Mouse (Mus musculus) limb, embryonic 10.5 days (tissue): ENCODE data around the gene Camkk1. TPM values are rescaled to one million over a fixed set of nuclear protein-coding genes. Genes with fewer than 3 reads are reported as not detected.
A peak's percentile ranks its signal among the peaks of the same experiment; 100 is the strongest.

Experiments
- DNase-seq: peaks from one replicate; pipeline ENCODE4 v3.0.0-alpha.2; 2017; ENCODE audit warnings: low spot score
- H3K27ac ChIP-seq: fragments of 300-500 bp; sonication (generic); 2 replicates; pipeline ENCODE4 v1.5.1; 2016; ENCODE audit warnings: mild to moderate bottlenecking
- H3K27me3 ChIP-seq: fragments of 300-500 bp; sonication (generic); 2 replicates; pipeline ENCODE4 v1.6.1; 2016; ENCODE audit warnings: low read depth, mild to moderate bottlenecking; ENCODE audit not compliant: poor library complexity, severe bottlenecking
- H3K36me3 ChIP-seq: fragments of 300-500 bp; sonication (generic); 2 replicates; pipeline ENCODE4 v1.6.1; 2016; ENCODE audit warnings: mild to moderate bottlenecking, moderate library complexity
- H3K4me1 ChIP-seq: fragments of 300-500 bp; sonication (generic); 2 replicates; pipeline ENCODE4 v1.6.1; 2016
- H3K4me3 ChIP-seq: fragments of 300-500 bp; sonication (generic); 2 replicates; pipeline ENCODE4 v1.5.1; 2016; ENCODE audit warnings: mild to moderate bottlenecking, moderate library complexity
- H3K9me3 ChIP-seq: fragments of 300-500 bp; sonication (generic); replicated peaks from 2 replicates; pipeline ENCODE4 v1.6.1; 2016; ENCODE audit warnings: mild to moderate bottlenecking
- WGBS: fragments of 180-500 bp; shearing (Covaris S2); methylation state at CpG from one replicate; pipeline ENCODE4 v1.1.7; 2016; 5-methylcytosine and 5-hydroxymethylcytosine counted together
- polyA plus RNA-seq: library from polyadenylated mRNA; unstranded; fragments of >200 nt; fragmentation: Nextera tagmentation; extraction: Ambion mirVana; gene quantifications from 2 replicates; pipeline ENCODE4 v1.2.1, GENCODE M21; 2016

The Camkk1 gene
- 3.6 and 6.3 TPM in 2 replicates for polyA plus RNA-seq

DNA sequence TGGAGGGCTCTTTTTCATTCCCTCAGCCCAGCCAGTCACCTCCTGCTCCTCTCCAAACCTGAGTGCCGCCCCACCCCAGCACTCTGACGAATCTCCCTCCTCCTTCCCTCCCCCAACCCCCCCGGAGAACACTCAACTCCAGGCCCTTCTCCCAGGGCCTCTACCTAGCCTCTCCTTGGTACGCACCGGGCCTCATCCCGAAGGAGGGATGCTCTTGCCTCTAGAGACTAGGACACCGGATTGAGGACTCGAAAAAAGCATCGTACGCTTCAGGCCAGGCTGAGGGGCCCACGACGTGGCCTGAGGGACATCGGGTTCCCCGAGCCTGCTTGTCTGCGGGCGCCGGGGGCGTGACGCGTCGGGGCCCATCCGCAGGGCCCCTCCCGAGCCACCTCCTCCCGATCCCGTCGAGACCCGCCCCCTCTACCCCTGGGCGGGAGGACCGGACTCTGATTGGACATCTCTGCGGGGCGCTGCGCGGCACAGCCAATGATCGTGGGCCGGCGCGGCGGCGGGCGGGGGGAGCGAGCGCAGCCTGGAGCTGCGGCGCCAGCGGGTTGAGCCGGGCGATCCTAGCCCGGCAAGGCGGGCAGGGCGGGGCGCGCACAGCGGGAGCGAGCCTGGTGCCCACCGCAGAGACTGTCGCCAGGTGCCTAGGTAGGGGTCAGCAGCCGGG is at the start of gene Camkk1:
TSS of gene Camkk1 (plus strand) at position 538 of the 676 bp plus-strand sequence.
- Histone ChIP-seq H3K27ac (peak within 1 kb of the TSS; percentile 72), H3K36me3 (no peaks in the 10 kb centered on the region), H3K27me3 (peaks cover 70% of the 10 kb centered on the region), H3K9me3 (no peaks in the 10 kb centered on the region), H3K4me1 (peaks cover 18% of the 10 kb centered on the region), H3K4me3 (peak within 1 kb of the TSS; percentile 75)
- WGBS: under 1% methylated on average over 57 of the region's 57 CpGs
- peak; percentile 92 for DNase-seq

DNA sequence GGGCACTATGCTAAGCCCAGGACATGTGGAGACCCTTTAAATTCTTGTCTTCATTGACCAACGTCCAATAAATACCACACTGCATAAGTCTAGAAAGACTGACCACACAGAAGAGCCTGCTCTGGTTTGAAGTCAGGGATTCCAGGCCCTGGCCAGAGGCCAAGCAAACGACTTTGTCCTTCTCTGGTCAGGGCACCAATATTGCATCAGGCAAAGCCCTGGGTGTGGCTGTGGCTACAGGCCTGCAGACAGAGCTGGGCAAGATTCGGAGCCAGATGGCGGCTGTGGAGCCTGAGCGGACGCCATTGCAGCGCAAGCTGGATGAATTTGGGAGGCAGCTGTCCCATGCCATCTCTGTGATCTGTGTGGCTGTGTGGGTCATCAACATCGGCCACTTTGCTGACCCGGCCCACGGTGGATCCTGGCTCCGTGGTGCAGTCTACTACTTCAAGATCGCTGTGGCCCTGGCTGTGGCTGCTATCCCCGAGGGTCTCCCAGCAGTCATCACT is 43.8 kb upstream of the Camkk1 start:
- Histone ChIP-seq H3K36me3 (no peaks in the 10 kb centered on the region), H3K27me3 (0 out of 2 replicates have a peak, but pooled peaks cover 10% of the 10 kb centered on the region), H3K27ac (no peak overlapping the region), H3K4me1 (peaks cover 5% of the 10 kb centered on the region), H3K4me3 (no peak overlapping the region), H3K9me3 (no peaks in the 10 kb centered on the region)
- 85% methylated on average over 13 of the region's 13 CpGs for WGBS
- DNase-seq: no peak

DNA sequence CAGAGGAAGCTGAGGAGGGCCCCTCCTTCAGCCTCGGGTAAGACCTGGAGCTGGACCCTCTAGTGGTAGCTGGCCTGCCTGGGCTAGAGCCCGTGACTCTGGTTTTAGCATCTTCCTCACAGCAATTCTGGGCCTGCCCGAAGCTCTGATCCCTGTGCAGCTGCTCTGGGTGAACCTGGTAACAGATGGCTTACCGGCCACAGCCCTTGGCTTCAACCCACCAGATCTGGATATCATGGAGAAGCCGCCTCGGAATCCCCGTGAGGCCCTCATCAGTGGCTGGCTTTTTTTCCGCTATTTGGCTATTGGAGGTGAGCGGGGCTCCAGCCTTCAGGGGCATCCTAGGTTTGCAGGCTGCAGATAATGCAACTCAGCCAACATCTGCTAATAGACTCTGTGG is 36.3 kb upstream of the Camkk1 start:
- H3K4me1 ChIP-seq: no peaks in the 10 kb centered on the region
- H3K27me3 ChIP-seq: 0 out of 2 replicates have a peak, but pooled peaks cover 6% of the 10 kb centered on the region
- H3K27ac ChIP-seq: no peak overlapping the region
- H3K4me3 ChIP-seq: no peak overlapping the region
- WGBS: 86% methylated on average over 9 of the region's 9 CpGs
- DNase-seq: no peak
- no peaks in the 10 kb centered on the region for H3K9me3 ChIP-seq
- no peaks in the 10 kb centered on the region for H3K36me3 ChIP-seq

DNA sequence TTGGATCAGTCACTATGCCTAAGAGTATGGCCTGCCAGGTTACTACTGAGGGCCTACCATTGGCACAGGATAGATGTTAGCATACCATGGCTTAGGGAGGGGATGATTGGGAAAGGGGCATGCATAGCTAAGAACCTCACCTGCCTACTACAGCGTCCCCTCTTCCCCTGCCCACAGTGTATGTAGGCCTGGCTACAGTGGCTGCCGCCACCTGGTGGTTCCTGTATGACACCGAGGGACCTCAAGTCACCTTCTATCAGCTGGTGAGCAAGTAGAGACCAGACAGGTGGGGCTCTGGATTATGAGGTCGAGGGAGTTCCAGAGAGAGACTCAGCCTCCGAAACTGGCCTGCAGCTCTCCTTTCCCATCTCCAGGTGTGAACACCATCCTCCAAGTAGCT is 35.5 kb upstream of the Camkk1 start:
- 46% methylated on average over 5 of the region's 5 CpGs for WGBS
- H3K27ac ChIP-seq: no peak overlapping the region
- 0 out of 2 replicates have a peak, but pooled peaks cover 3% of the 10 kb centered on the region for H3K27me3 ChIP-seq
- H3K36me3 ChIP-seq: no peaks in the 10 kb centered on the region
- DNase-seq: no peak
- H3K4me3 ChIP-seq: no peak overlapping the region
- no peaks in the 10 kb centered on the region for H3K4me1 ChIP-seq
- no peaks in the 10 kb centered on the region for H3K9me3 ChIP-seq

DNA sequence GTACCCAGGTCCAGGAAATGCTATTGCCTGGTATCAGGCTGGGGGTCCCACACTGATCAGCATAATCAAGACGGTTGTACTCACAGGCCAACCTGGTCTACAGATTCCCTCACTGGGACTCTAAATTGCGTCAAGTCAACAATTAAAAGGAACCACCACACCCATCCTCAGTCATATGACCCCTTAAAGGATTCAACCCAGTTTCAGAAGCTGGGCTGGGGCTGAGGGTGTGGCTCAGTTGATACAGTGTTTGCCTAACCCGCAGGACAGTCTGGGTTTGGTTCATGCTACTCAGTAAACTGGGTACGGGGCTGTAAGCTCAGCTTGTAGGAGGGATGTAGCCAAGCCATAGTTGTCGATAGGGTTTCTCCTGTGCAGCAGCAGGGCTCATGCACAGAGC is 32.1 kb upstream of the Camkk1 start:
- H3K27me3 ChIP-seq: no peaks in the 10 kb centered on the region
- H3K4me3 ChIP-seq: no peak overlapping the region
- peaks cover 11% of the 10 kb centered on the region for H3K4me1 ChIP-seq
- H3K9me3 ChIP-seq: no peaks in the 10 kb centered on the region
- no peak for DNase-seq
- no peak overlapping the region for H3K27ac ChIP-seq
- no peaks in the 10 kb centered on the region for H3K36me3 ChIP-seq
- WGBS: 82% methylated on average over 5 of the region's 5 CpGs

DNA sequence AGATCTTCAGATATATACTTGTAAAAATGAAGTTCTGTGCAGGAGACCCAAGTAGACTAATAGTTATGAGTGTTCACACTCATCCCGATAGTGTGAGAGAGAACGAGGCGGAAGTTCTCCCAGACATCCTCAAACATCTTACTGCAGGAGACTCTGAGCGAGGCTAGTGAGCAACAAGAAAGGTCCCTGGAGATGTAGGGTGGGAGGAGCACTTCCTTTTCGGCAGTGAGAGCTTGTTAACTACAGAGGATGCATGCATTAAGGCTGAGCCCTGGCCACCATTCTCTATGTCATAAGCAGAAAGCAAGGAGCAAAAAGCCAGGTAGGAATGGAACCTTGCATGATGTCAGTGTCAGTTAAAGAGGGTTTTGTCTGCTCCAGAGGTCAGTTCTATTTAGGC is 31.6 kb upstream of the Camkk1 start:
- Histone ChIP-seq H3K4me1 (peaks cover 16% of the 10 kb centered on the region), H3K27me3 (no peaks in the 10 kb centered on the region), H3K4me3 (no peak overlapping the region), H3K36me3 (no peaks in the 10 kb centered on the region), H3K27ac (no peak overlapping the region), H3K9me3 (no peaks in the 10 kb centered on the region)
- DNase-seq: no peak
- 78% methylated on average over 5 of the region's 5 CpGs for WGBS

DNA sequence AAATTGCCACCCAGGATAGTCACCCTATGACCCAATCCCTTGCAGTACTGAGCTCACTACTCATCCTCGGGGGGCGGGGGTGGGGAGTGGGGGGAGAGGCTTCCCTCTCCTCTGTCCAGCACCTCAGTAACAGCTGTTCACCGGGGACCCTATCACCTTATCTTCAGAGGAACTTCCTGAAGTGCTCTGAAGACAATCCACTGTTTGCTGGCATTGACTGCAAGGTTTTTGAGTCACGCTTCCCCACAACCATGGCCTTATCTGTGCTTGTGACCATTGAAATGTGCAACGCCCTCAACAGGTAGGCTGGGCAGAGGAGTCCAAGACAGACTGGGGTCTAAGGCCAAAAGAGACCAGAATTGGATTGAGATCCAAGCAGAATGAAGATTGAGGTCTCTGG is 31.0 kb upstream of the Camkk1 start:
- Histone ChIP-seq H3K4me1 (peaks cover 17% of the 10 kb centered on the region), H3K27ac (no peak overlapping the region), H3K9me3 (no peaks in the 10 kb centered on the region), H3K4me3 (no peak overlapping the region), H3K27me3 (no peaks in the 10 kb centered on the region), H3K36me3 (no peaks in the 10 kb centered on the region)
- WGBS: 72% methylated on average over 5 of the region's 5 CpGs
- DNase-seq: no peak

DNA sequence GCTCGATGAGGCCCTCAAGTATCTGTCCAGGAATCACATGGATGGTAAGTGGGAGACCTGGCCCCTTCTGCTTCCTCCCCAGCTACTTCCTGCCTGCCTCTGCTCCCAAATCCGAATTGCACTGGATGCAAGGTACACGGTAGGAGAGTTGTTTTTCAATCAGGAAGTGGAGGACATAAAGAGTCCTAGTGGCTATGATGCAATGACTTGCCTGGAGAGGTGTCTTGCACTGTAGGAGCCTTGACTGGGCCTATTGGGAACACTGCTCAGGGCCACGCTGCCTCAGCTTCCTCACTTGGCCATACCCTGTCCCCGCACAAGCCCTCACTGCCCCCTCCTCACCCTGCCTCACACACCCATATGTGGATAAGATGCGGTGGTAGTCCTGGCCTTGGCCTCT is 29.8 kb upstream of the Camkk1 start:
- H3K36me3 ChIP-seq: no peaks in the 10 kb centered on the region
- DNase-seq: no peak
- H3K4me3 ChIP-seq: no peak overlapping the region
- H3K27me3 ChIP-seq: no peaks in the 10 kb centered on the region
- 81% methylated on average over 6 of the region's 6 CpGs for WGBS
- H3K4me1 ChIP-seq: peaks cover 17% of the 10 kb centered on the region
- no peak overlapping the region for H3K27ac ChIP-seq
- no peaks in the 10 kb centered on the region for H3K9me3 ChIP-seq

DNA sequence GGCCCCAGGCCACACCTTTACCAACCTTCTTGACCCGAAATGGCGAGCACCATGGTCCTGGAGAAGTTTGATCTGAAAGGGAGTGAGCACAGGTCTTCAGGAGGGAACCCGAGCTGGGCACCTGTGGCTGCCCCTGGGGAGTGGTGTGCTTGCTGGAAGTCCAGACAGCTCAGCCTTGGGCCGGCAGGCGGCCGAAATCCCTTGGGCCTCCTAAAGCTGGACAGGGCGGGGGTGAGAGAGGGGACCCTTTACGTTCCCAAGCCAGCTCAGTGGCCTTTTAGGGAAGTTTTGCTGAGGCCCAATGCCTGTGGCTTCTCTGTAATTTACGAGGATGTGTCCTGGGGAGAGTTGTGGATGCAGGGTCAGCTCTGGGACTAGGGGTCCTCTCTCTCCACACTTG is 28.1 kb upstream of the Camkk1 start:
- H3K9me3 ChIP-seq: no peaks in the 10 kb centered on the region
- no peak overlapping the region for H3K27ac ChIP-seq
- no peak for DNase-seq
- no peaks in the 10 kb centered on the region for H3K27me3 ChIP-seq
- peaks cover 17% of the 10 kb centered on the region for H3K4me1 ChIP-seq
- H3K36me3 ChIP-seq: no peaks in the 10 kb centered on the region
- WGBS: 75% methylated on average over 9 of the region's 9 CpGs
- H3K4me3 ChIP-seq: no peak overlapping the region

DNA sequence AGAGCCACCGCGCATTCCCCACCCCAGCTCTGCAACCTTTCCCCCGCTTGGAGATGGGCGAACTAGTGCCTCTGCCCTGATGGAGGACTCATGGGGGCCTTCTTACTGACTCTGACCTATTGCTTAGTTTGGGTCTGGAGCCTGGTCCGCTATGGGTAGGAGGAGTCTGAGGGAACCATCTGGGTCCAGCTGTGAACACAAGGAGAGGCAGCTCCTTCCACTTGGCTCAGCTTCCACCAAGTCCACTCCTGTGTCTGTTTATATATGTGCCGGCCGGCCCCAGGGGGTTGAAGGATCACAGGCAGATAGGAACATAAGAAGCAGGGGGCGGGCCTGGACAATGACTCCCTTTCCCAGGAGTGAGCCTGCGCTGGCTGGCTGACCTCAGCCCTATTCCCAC is 26.8 kb upstream of the Camkk1 start:
- Histone ChIP-seq H3K27ac (no peak overlapping the region), H3K4me1 (peaks cover 17% of the 10 kb centered on the region), H3K4me3 (no peak overlapping the region), H3K36me3 (no peaks in the 10 kb centered on the region), H3K27me3 (no peaks in the 10 kb centered on the region), H3K9me3 (no peaks in the 10 kb centered on the region)
- DNase-seq: no peak
- 53% methylated on average over 9 of the region's 9 CpGs for WGBS

DNA sequence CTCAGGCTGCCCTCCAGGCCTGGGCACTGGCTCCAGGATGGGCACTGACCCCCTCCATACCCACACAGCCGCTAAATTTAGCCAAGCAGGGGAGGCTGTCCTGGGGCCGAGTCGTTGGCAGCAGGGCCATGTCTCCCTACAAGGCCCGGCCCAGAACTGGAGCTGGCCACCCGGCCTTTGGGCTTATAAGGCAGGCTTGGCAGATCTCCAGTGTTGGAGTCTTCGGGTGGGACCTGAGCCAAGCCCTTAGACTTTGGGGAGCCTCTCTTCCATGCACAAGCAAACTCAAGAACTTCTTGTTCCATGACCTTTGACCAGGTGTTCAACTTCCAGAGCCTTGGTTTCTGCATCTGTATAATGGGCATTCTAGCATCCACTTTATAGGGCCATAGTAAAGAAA is 22.5 kb upstream of the Camkk1 start:
- Histone ChIP-seq H3K36me3 (no peaks in the 10 kb centered on the region), H3K9me3 (no peaks in the 10 kb centered on the region), H3K4me3 (no peak overlapping the region), H3K27me3 (no peaks in the 10 kb centered on the region), H3K27ac (no peak overlapping the region), H3K4me1 (peaks cover 17% of the 10 kb centered on the region)
- no peak for DNase-seq
- WGBS: 94% methylated on average over 6 of the region's 6 CpGs

DNA sequence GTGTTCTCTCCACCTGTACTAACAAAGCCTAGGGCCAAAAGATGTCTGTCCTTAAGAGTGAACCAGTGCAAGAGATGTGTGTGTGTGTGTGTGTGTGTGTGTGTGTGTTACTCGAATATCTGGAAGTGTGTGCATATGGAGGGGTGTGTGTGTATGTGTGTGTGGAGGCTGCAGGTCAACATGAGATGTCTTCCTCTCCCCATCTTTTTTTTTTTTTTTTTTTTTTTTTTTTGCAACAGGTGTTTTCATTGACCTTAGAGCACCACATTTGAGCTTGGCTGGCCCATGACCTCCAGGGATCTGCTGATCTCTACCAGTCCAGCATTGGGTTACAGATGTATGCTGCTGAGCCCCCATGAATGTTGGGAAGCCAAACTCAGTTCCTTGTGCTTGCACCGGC is 22.0 kb upstream of the Camkk1 start:
- Histone ChIP-seq H3K4me1 (peaks cover 15% of the 10 kb centered on the region), H3K4me3 (no peak overlapping the region), H3K9me3 (no peaks in the 10 kb centered on the region), H3K27me3 (no peaks in the 10 kb centered on the region), H3K36me3 (no peaks in the 10 kb centered on the region), H3K27ac (no peak overlapping the region)
- whole genome bisulfite sequencing: 80% methylated on average over 2 of the region's 2 CpGs
- DNase-seq: no peak

DNA sequence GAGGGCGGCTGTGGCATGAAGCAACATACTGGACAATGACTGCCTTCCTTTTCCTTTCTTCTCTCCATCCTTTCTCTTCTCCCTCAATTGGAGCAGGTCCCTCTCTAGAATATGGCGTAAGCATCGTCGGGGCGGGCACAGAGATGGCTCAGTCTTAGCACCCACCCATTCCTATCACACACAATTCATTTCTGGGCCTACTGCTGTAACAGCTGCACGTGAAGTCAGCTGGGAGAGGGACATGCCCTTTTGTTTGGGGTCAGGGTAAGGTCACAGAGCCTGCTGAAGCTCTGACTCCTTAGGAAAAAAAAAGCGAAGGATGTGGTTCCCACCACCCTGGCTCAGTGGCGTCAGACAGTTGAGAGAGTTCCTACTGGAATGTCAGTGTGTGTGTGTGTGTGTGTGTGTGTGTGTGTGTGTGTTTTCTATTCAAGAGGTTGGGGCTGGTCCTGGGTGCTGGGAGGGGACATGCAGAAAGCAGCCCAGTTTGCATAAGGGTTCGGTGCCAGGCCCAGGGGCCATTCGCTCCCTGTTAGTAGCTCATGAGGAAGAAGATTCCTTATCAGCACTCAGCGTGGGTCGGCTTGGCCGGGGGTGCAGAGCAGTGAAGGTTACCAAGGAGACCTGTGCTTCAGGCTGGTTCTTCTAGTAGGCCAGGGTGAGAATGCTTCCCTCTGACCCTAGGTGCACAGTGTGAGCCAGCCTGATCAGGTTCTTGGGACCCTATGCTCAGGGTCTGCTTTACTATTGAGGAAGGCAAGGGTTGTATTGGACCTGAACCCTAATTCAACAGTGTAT is 21.1 kb upstream of the Camkk1 start:
- H3K4me3 ChIP-seq: no peak overlapping the region
- no peaks in the 10 kb centered on the region for H3K9me3 ChIP-seq
- WGBS: 73% methylated on average over 13 of the region's 13 CpGs
- H3K27me3 ChIP-seq: no peaks in the 10 kb centered on the region
- H3K36me3 ChIP-seq: no peaks in the 10 kb centered on the region
- no peak overlapping the region for H3K27ac ChIP-seq
- DNase-seq: no peak
- H3K4me1 ChIP-seq: peaks cover 9% of the 10 kb centered on the region
